Mouse (Mus musculus) neural tube, embryonic 14.5 days (tissue): ENCODE results near the gene Grm8. TPM values are rescaled to one million over a fixed set of nuclear protein-coding genes. Genes with fewer than 3 reads are reported as not detected.
A peak's percentile ranks its signal among the peaks of the same experiment; 100 is the strongest.

ENCODE experiments used
- ATAC-seq: fragments of 200-750 bp; cut with Nextera tagmentation; 2 replicates; pipeline ENCODE4 v1.8.0; 2017; ENCODE audit warnings: low read depth, mild to moderate bottlenecking, moderate TSS enrichment, moderate library complexity
- H3K27ac ChIP-seq: fragments of 300-500 bp; sonication (generic); 2 replicates; pipeline ENCODE4 v1.5.1; 2014; ENCODE audit warnings: low read depth, mild to moderate bottlenecking, control low read depth, low read length, moderate library complexity, mixed read lengths
- H3K27me3 ChIP-seq: fragments of 300-500 bp; sonication (generic); 2 replicates; pipeline ENCODE4 v1.6.1; 2014; ENCODE audit warnings: low read length; ENCODE audit not compliant: control insufficient read depth, insufficient read depth
- H3K36me3 ChIP-seq: fragments of 300-500 bp; sonication (generic); 2 replicates; pipeline ENCODE4 v1.6.1; 2014; ENCODE audit warnings: low read length, mixed read lengths; ENCODE audit not compliant: control insufficient read depth, insufficient read depth
- H3K4me1 ChIP-seq: fragments of 300-500 bp; sonication (generic); 2 replicates; pipeline ENCODE4 v1.6.1; 2014; ENCODE audit warnings: low read length; ENCODE audit not compliant: control insufficient read depth, insufficient read depth
- H3K4me2 ChIP-seq: fragments of 300-500 bp; sonication (generic); 2 replicates; pipeline ENCODE4 v1.6.1; 2014; ENCODE audit warnings: mild to moderate bottlenecking, low read depth, low read length, control low read depth
- H3K4me3 ChIP-seq: fragments of 300-500 bp; sonication (generic); 2 replicates; pipeline ENCODE4 v1.5.1; 2014; ENCODE audit warnings: low read depth, low read length, control low read depth, mixed read lengths
- H3K9ac ChIP-seq: fragments of 300-500 bp; sonication (generic); replicated peaks from 2 replicates; pipeline ENCODE4 v1.6.1; 2014; ENCODE audit warnings: low read depth, mild to moderate bottlenecking, control low read depth, low read length, mixed read lengths
- H3K9me3 ChIP-seq: fragments of 300-500 bp; sonication (generic); 2 replicates; pipeline ENCODE4 v1.6.1; 2016; ENCODE audit warnings: low read length; ENCODE audit not compliant: control insufficient read depth
- WGBS: fragments of 180-500 bp; shearing (Covaris S2); extraction: QIAGEN DNeasy Blood & Tissue Kit; methylation state at CpG from one replicate; pipeline ENCODE4 v1.1.7; 2014; 5-methylcytosine and 5-hydroxymethylcytosine counted together
- polyA plus RNA-seq: library from polyadenylated mRNA; unstranded; fragments of >200 nt; fragmentation: Nextera tagmentation; extraction: Ambion mirVana; gene quantifications from 2 replicates; pipeline ENCODE4 v1.2.1, GENCODE M21; 2014

The Grm8 gene
- 13.3 and 18.1 TPM in 2 replicates for polyA plus RNA-seq

DNA sequence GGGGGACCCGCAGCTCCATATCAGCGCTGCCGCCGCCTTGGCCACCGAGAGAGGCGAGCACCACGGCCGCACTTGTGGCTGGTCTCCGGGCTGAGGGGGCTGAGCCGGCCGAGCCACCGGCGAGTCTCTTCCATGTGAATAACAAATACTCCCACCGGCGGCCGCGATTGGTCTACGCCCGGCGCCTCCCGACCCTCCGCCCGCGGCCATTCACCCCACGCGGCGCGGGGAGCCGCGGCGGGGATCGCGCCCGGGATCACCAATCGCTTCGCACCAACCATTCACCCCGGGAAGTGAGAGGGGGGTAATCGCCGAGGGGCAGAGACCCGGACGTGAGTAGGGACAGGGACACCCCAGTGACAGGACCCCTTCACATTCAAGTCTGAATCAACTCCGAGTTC is at the start of gene Grm8:
Gene Grm8, minus strand, starts transcription at position 178 of the 401 bp plus-strand sequence.
- Histone ChIP-seq H3K9ac (peak within 1 kb of the TSS; percentile 58; the same call in 1 of the 2 replicates), H3K36me3 (no peaks in the 10 kb centered on the region), H3K4me3 (peak within 1 kb of the TSS; percentile 53), H3K4me1 (no peaks in the 10 kb centered on the region), H3K4me2 (peak within 1 kb of the TSS; percentile 95), H3K9me3 (no peaks in the 10 kb centered on the region), H3K27ac (no peak within 1 kb of the TSS), H3K27me3 (peaks cover 14% of the 10 kb centered on the region)
- ATAC-seq: peak; percentile 52
- under 1% methylated on average over 42 of the region's 42 CpGs for WGBS

DNA sequence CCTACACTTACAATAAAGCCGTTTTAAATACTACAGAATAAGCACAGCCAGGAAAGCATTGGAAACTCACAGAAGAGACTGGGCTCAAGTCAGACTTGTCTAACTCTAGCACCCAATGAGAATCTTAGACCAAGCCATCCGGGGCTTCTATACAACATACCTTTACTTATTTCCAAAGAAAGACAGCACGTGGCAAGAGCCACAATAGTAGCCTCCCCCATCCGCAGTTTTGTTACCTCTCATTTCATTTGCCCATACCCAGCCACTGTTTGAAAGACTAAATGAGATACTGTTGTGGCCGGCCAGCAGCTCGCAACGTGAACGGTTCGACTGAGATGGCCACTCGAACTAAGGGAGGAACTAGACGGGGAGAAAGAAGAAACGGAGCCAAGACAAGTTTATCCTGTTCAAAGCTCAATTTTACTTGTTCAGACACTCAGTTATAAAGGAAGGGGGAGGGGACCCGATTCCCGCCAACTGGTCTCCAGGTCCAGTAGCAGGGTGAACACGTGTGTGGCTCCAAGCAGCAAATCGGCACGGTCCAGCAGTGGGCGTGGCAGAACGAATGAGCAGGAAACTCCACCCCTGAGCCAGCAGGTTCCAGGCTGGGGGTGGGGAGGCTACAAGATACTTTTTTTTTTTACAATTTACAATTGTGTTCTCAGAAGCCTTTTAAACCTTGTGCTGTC is 35.0 kb upstream of the Grm8 start:
- 79% methylated on average over 19 of the region's 19 CpGs for WGBS
- Histone ChIP-seq H3K4me2 (no peak overlapping the region), H3K9me3 (no peaks in the 10 kb centered on the region), H3K4me1 (no peaks in the 10 kb centered on the region), H3K36me3 (no peaks in the 10 kb centered on the region), H3K4me3 (no peak overlapping the region), H3K27me3 (no peaks in the 10 kb centered on the region), H3K9ac (no peak overlapping the region), H3K27ac (no peak overlapping the region)
- ATAC-seq: no peak

DNA sequence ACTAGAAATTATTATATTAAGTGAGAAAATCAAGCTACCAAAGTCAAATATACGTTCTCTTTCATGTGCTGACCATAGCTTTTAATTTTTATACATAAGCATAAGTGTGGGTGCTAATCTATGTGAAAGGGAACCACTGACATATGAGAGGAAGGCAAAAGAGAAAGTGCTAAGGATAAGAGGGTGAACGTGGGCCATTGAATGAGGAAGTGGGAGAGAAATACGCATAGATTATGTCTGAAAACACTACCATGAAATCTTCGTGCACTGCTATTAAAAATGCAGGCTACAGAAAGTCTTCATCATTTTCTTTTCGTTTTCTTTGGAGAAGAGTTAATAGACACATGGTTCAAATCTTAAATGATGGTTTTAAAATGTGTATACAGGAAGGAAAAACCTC is 25.4 kb upstream of the Grm8 start:
- no peak overlapping the region for H3K27ac ChIP-seq
- H3K4me1 ChIP-seq: no peaks in the 10 kb centered on the region
- no peaks in the 10 kb centered on the region for H3K27me3 ChIP-seq
- no peaks in the 10 kb centered on the region for H3K9me3 ChIP-seq
- no peaks in the 10 kb centered on the region for H3K36me3 ChIP-seq
- 81% methylated on average over 5 of the region's 5 CpGs for WGBS
- no peak overlapping the region for H3K9ac ChIP-seq
- no peak overlapping the region for H3K4me3 ChIP-seq
- ATAC-seq: no peak
- no peak overlapping the region for H3K4me2 ChIP-seq

DNA sequence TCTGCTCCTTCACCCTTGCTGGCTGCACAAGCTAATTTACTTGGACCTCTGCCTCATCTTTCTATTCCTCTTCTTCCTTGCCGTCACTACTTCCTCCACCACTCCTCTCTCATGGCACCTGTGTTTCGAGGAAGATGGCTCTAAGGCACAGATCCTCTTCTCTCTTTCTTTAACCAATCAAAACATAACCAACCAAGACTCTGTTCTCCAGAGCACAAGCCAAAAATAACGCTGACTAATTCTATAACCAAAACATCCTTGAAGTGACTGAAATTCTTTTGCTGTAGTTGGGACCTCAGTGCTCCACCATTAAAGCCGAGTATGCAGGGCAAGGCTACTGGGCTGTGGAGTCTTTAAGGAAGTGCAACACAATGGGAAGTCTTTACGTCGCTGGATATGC is 11.5 kb upstream of the Grm8 start:
- 80% methylated on average over 6 of the region's 6 CpGs for WGBS
- ATAC-seq: no peak
- no peaks in the 10 kb centered on the region for H3K9me3 ChIP-seq

DNA sequence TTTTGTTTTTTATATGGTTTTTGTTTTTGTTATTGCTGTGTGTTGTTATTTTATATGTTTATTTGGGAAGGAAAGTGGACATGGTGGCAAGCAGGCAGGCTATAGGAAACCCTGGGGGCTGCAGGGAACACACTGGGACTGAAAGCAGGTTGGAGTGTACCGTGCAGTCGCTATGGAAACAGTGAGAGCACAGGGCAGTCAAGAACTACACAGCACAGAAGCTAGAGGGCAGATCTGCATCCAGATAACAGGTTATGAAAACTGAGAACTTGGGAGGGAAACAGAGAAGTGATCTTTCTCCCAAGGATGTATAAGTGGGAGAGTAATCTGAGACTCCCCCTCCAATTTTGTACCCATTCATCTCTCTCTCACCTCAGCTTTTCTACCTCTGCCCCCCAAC is 7.4 kb upstream of the Grm8 start:
- H3K9me3 ChIP-seq: no peaks in the 10 kb centered on the region
- H3K4me3 ChIP-seq: no peak overlapping the region
- 15% methylated on average over 2 of the region's 2 CpGs for WGBS
- H3K27me3 ChIP-seq: no peaks in the 10 kb centered on the region
- no peak overlapping the region for H3K27ac ChIP-seq
- no peak overlapping the region for H3K4me2 ChIP-seq
- no peak overlapping the region for H3K9ac ChIP-seq
- ATAC-seq: peak; percentile 87; the same call in 1 of the 2 replicates
- H3K36me3 ChIP-seq: no peaks in the 10 kb centered on the region
- no peaks in the 10 kb centered on the region for H3K4me1 ChIP-seq

More for the DNA sequence above, 11.5 kb upstream of the Grm8 start:
- Histone ChIP-seq H3K36me3 (no peaks in the 10 kb centered on the region), H3K4me3 (no peak overlapping the region), H3K9ac (no peak overlapping the region), H3K27me3 (no peaks in the 10 kb centered on the region), H3K4me2 (no peak overlapping the region), H3K27ac (no peak overlapping the region), H3K4me1 (no peaks in the 10 kb centered on the region)

DNA sequence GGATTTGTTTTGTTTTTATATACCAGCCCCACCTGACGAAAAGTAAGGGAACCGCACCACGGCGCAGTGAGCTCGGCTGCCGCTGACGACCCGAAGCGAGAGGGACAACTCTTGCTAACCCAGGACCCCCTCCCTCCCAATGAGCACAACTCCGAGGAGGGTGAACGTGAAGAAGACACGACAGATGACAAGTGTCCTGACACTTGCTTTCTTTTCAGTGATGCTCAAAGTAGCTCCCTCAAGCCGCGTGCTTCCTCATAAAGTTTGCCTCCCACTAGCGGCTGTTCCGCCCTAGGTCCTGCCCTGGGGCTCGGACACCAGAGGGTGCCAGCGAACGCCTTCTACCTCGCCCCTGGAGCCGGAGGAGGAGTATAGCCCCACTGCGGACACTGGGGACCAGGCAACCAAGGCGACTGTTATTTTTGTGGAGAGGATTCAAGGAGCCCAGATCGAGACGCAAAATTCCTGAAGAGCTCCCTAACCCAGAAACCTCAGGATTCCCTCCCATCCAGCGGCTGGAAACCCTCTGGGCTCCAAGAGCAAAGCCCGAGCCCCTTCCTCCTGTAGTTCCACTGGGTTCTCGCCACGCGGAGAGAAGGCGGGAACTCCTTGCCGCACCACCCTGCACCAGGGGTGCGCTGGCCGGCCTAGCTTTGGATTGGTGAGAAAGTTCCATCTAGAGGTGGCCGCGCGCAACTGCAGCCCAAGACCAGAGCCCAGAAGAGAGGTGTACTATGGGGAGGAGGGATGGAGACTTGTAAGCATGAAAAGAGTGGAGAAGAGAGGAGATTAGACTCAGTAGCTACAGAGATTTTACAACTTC is 644 bp upstream of the Grm8 start:
- H3K4me1 ChIP-seq: no peaks in the 10 kb centered on the region
- peak; percentile 91 for ATAC-seq
- H3K27me3 ChIP-seq: peaks cover 14% of the 10 kb centered on the region
- no peak overlapping the region for H3K27ac ChIP-seq
- no peaks in the 10 kb centered on the region for H3K9me3 ChIP-seq
- WGBS: under 1% methylated on average over 37 of the region's 37 CpGs
- H3K36me3 ChIP-seq: no peaks in the 10 kb centered on the region
- H3K4me2 ChIP-seq: peak overlapping the region; percentile 95
- H3K9ac ChIP-seq: no peak overlapping the region
- peak overlapping the region; percentile 53 for H3K4me3 ChIP-seq

DNA sequence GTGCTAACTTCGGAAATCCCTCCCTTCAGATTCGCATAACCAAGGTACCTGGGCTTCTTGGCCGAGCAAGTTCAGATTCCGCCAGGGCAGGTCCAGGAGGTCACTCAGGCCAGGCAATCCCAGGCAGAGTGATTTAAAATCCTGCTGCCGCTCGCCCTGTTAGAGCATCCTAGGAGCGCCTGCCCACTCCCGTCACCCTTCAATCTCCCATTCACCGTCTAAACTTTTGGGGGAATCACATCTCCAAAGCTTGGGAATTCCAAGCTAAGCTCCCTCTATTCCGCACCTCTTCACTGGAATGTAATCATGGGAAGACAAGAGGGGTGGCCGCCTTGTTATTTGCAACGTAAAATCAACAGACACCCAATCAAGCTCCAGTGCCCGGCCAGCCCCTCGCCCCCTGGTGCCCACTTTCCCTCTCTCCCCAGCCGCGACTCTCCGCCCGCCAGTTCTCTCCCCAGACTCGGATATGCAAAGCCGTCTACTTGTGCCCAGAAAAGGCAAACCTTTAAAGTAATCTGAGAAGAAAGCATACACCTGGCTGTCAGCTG is 652 bp downstream of the Grm8 start:
- Histone ChIP-seq H3K36me3 (no peaks in the 10 kb centered on the region), H3K4me2 (peak overlapping the region; percentile 95), H3K27ac (no peak overlapping the region), H3K9ac (peak overlapping the region; percentile 58; the same call in 1 of the 2 replicates), H3K4me3 (peak overlapping the region; percentile 53), H3K9me3 (no peaks in the 10 kb centered on the region), H3K27me3 (peaks cover 14% of the 10 kb centered on the region), H3K4me1 (no peaks in the 10 kb centered on the region)
- WGBS: under 1% methylated on average over 20 of the region's 20 CpGs
- ATAC-seq: peak; percentile 3; the same call in 1 of the 2 replicates

DNA sequence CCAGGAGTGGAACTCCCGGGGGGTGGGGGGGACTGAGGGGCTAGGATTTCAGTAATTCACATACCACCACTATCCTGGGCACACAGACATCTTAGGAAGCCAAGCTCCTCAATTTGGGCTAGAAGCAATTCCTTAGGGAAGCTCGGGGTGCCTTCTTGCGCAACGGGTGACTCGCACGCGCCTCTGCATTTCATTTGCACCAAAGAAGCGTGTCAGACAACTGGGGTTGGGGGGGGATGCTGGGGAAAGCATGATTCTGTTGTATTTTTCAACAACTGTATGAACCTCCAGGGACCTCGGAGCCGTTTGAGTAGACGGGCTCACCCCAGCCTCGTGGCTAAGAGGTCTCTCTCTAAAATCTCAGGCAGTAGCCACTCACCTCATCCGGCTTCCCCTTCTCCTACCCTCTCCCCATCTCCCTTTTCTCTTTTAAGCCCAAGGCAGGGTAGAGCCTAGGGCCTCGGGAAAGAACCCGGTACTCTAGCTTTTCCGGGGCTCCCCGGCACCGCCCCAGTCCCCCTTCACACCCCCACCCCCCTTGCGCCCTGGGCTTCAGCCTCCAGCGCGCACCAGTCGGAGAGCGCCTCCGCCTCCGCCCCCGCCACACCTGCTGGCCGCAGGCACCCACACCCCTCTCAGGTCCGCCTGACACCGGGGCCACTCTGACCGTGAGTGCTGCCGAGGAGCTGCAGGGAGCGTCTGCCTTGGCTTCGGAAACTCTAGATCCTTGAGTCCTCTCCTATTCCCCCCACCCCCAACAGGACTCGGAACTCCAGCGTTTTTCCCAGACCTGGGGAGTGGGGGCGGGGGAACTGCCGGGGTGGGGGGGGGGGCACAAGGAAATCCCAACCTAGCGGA is 1.5 kb downstream of the Grm8 start:
- H3K4me3 ChIP-seq: peak overlapping the region; percentile 53
- H3K27ac ChIP-seq: no peak overlapping the region; the same call in 1 of the 2 replicates
- WGBS: under 1% methylated on average over 36 of the region's 38 CpGs
- peak overlapping the region; percentile 58 for H3K9ac ChIP-seq
- peaks cover 14% of the 10 kb centered on the region for H3K27me3 ChIP-seq
- peak; percentile 22 for ATAC-seq
- H3K9me3 ChIP-seq: no peaks in the 10 kb centered on the region
- H3K4me1 ChIP-seq: no peaks in the 10 kb centered on the region
- H3K4me2 ChIP-seq: peak overlapping the region; percentile 95
- no peaks in the 10 kb centered on the region for H3K36me3 ChIP-seq
